8 mouse cellular contexts compared by ENCODE assay signal in the genomic region with DNA sequence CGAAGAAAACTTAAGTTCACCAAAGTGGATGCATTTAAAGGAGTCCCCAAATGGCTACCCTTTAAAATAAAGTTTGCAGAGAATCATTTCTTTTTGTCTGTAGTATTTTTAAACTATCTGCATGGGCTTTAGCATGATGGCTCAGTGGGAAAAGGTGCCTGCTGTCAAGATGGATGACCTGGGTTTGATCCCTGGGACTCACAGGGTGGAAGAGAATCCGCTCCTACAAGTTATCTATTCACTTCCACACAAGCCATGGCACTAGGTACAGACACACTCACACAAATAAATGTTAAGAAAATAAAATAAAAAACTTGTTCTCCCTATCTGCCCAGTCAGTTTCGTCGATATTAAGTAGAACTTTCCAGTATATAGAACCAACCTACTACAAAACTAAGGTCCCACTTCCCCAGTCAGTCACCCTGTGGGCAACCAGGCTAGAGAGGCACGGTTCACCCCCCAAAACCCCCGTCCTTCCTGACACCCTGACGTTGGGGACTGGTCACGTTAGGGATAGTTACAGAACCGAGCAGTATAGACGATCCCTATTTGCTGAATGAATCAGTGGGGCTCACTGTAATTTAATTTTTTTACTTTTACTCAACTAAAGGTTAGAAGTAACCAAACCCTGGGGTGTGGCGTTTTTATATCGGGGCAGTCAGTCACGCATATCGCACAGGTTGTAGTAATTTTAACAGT. TPM values are rescaled to one million over a fixed set of nuclear protein-coding genes. Genes with fewer than 3 reads are reported as not detected.
DNase-seq lines count a peak whose midpoint lies in the region; ATAC-seq and TF ChIP-seq lines count a peak whose summit lies in the region.

No protein-coding gene starts in this region.

- ATAC-seq in erythroblast, adult 5-6 weeks (replicated peaks; ENCODE audit: low FRiP score, poor library complexity, severe bottlenecking) = no peak
- ATAC-seq in liver, embryonic 11.5 days (replicated peaks; ENCODE audit: low FRiP score) = no peak
- ATAC-seq in stomach, postnatal 0 days (ENCODE audit: low FRiP score, low TSS enrichment) = no peak

- WGBS in liver, embryonic 11.5 days = 23% methylated on average over 14 of the region's 14 CpGs
- 22% methylated on average over 14 of the region's 14 CpGs for WGBS in stomach, postnatal 0 days

- peak overlapping the region; percentile 72 for H3K4me3 ChIP-seq in erythroblast, embryonic 14.5 days (replicated peaks)
- H3K4me3 ChIP-seq in liver, embryonic 11.5 days (ENCODE audit: low read depth, low read length) = peak overlapping the region; percentile 73
- peak overlapping the region; percentile 83 for H3K4me3 ChIP-seq in stomach, postnatal 0 days (ENCODE audit: low read depth, low read length)

- peaks cover 73% of the 10 kb centered on the region for H3K4me1 ChIP-seq in erythroblast, embryonic 14.5 days (ENCODE audit: control insufficient read depth)
- peaks cover 31% of the 10 kb centered on the region for H3K4me1 ChIP-seq in liver, embryonic 11.5 days (replicated peaks; ENCODE audit: control insufficient read depth, insufficient read depth, low read length)
- peaks cover 3% of the 10 kb centered on the region; the same call in 1 of the 2 replicates for H3K4me1 ChIP-seq in stomach, postnatal 0 days (replicated peaks; ENCODE audit: control insufficient read depth, insufficient read depth)

- no peak for TF ChIP-seq EP300 in stomach, postnatal 0 days (optimal IDR thresholded peaks at IDR 0.05)

- H3K9me3 ChIP-seq in erythroblast, embryonic 14.5 days (ENCODE audit: control insufficient read depth, low read length) = no peaks in the 10 kb centered on the region
- no peaks in the 10 kb centered on the region for H3K9me3 ChIP-seq in liver, embryonic 11.5 days (ENCODE audit: control insufficient read depth, low read length)
- H3K9me3 ChIP-seq in stomach, postnatal 0 days (ENCODE audit: control insufficient read depth, low read length) = no peaks in the 10 kb centered on the region

- H3K4me2 ChIP-seq in liver, embryonic 11.5 days = peak overlapping the region; percentile 72
- peak overlapping the region; percentile 90 for H3K4me2 ChIP-seq in stomach, postnatal 0 days (replicated peaks; ENCODE audit: low read depth)

- TF ChIP-seq CTCF in stomach, postnatal 0 days (IDR thresholded peaks at IDR 0.05; ENCODE audit: low read depth) = no peak

- peak overlapping the region; percentile 81 for H3K9ac ChIP-seq in liver, embryonic 11.5 days (ENCODE audit: low read depth, low read length)
- peak overlapping the region; percentile 88 for H3K9ac ChIP-seq in stomach, postnatal 0 days (ENCODE audit: low read length)

- no peaks in the 10 kb centered on the region for H3K27me3 ChIP-seq in erythroblast, embryonic 14.5 days (ENCODE audit: control insufficient read depth)
- H3K27me3 ChIP-seq in liver, embryonic 11.5 days (replicated peaks; ENCODE audit: control insufficient read depth, insufficient read depth, low read length) = no peaks in the 10 kb centered on the region
- no peaks in the 10 kb centered on the region for H3K27me3 ChIP-seq in stomach, postnatal 0 days (ENCODE audit: control insufficient read depth, insufficient read depth, low read length)

- H3K36me3 ChIP-seq in erythroblast, embryonic 14.5 days (ENCODE audit: control insufficient read depth) = peaks cover 24% of the 10 kb centered on the region
- H3K36me3 ChIP-seq in liver, embryonic 11.5 days (ENCODE audit: control insufficient read depth, insufficient read depth, low read length) = no peaks in the 10 kb centered on the region; the same call in 1 of the 2 replicates
- H3K36me3 ChIP-seq in stomach, postnatal 0 days (ENCODE audit: control insufficient read depth, insufficient read depth, low read length) = no peaks in the 10 kb centered on the region

- DNase-seq in thymus, postnatal 14 days = peak; percentile 12
- no peak for DNase-seq in thymus, postnatal 0 days (ENCODE audit: low spot score)
- DNase-seq in liver, embryonic 11.5 days (ENCODE audit: low spot score) = no peak
- DNase-seq in stomach, postnatal 0 days (ENCODE audit: low spot score) = no peak
- no peak for DNase-seq in adrenal gland, adult (ENCODE audit: inconsistent age in 2 of 2, low spot score in 1 of 2)
- no peak for DNase-seq in thymus, postnatal 25 days

- no peak overlapping the region for H3K27ac ChIP-seq in liver, embryonic 11.5 days (ENCODE audit: low read depth, low read length)
- no peak overlapping the region for H3K27ac ChIP-seq in stomach, postnatal 0 days (replicated peaks)

RNA-seq across cellular contexts. Expression of gene Cisd1, which starts 1.0 kb away (rescaled TPM):
- polyA plus RNA-seq in erythroblast, embryonic 14.5 days (2012) = 3.8 and 4.3 TPM in 2 replicates
- total RNA-seq in erythroblast, adult 5-6 weeks (2015; ENCODE audit: low replicate concordance) = 10.0 and 15.7 TPM in 2 replicates
- 3.9 and 4.1 TPM in 2 replicates for total RNA-seq in erythroblast, adult 5-6 weeks (2017; ENCODE audit: low replicate concordance)
- polyA plus RNA-seq in thymus, postnatal 0 days (2015; fragmentation: Nextera tagmentation; extraction: Ambion mirVana) = 143 and 149 TPM in 2 replicates
- polyA plus RNA-seq in liver, embryonic 11.5 days (2014; fragmentation: Nextera tagmentation; extraction: Ambion mirVana) = 129 TPM in 2 replicates
- polyA plus RNA-seq in stomach, postnatal 0 days (2015; fragmentation: Nextera tagmentation; extraction: Ambion mirVana) = 143 and 147 TPM in 2 replicates

RNA-seq across cellular contexts. Expression of gene Ipmk, which starts 3.8 kb away (rescaled TPM):
- polyA plus RNA-seq in erythroblast, embryonic 14.5 days (2012) = 0.52 and 0.59 TPM in 2 replicates
- total RNA-seq in erythroblast, adult 5-6 weeks (2015; ENCODE audit: low replicate concordance) = 14.0 and 23.2 TPM in 2 replicates
- total RNA-seq in erythroblast, adult 5-6 weeks (2017; ENCODE audit: low replicate concordance) = 10.5 and 12.4 TPM in 2 replicates
- 9.9 and 10.7 TPM in 2 replicates for polyA plus RNA-seq in thymus, postnatal 0 days (2015; fragmentation: Nextera tagmentation; extraction: Ambion mirVana)
- 18.2 and 21.0 TPM in 2 replicates for polyA plus RNA-seq in liver, embryonic 11.5 days (2014; fragmentation: Nextera tagmentation; extraction: Ambion mirVana)
- polyA plus RNA-seq in stomach, postnatal 0 days (2015; fragmentation: Nextera tagmentation; extraction: Ambion mirVana) = 9.0 and 9.7 TPM in 2 replicates

RNA-seq across cellular contexts. Expression of gene Ube2d1, which starts 58.7 kb away (rescaled TPM):
- 0.07 TPM in 1 of 2 replicates, not detected in the other for polyA plus RNA-seq in erythroblast, embryonic 14.5 days (2012)
- 9.0 and 21.1 TPM in 2 replicates for total RNA-seq in erythroblast, adult 5-6 weeks (2015; ENCODE audit: low replicate concordance)
- 2.6 and 6.4 TPM in 2 replicates for total RNA-seq in erythroblast, adult 5-6 weeks (2017; ENCODE audit: low replicate concordance)
- 36.9 and 44.3 TPM in 2 replicates for polyA plus RNA-seq in thymus, postnatal 0 days (2015; fragmentation: Nextera tagmentation; extraction: Ambion mirVana)
- 34.7 and 41.6 TPM in 2 replicates for polyA plus RNA-seq in liver, embryonic 11.5 days (2014; fragmentation: Nextera tagmentation; extraction: Ambion mirVana)
- 25.6 and 30.7 TPM in 2 replicates for polyA plus RNA-seq in stomach, postnatal 0 days (2015; fragmentation: Nextera tagmentation; extraction: Ambion mirVana)

Comparison
In these comparisons a context has a peak if more than half of its experiments do, and no peak if none do; other contexts are left out.
1. RNA of gene Cisd1, which starts 1.0 kb away (polyA plus RNA-seq): 143 to 147 TPM in stomach, postnatal 0 days, 143 to 149 TPM in thymus, postnatal 0 days and 129 TPM in liver, embryonic 11.5 days; 3.8 to 4.3 TPM in erythroblast, embryonic 14.5 days; every median in the first group is over 10 times any median in the second.
2. RNA of gene Ube2d1, which starts 58.7 kb away (polyA plus RNA-seq): 34.7 to 41.6 TPM in liver, embryonic 11.5 days, 36.9 to 44.3 TPM in thymus, postnatal 0 days and 25.6 to 30.7 TPM in stomach, postnatal 0 days; 0.07 TPM in erythroblast, embryonic 14.5 days; every median in the first group is over 10 times any median in the second.
3. Peak in every context shown above with its lines, with median percentiles within 50 percentile points of each other: H3K4me3 ChIP-seq.